30 mouse cellular contexts compared by ENCODE assay signal in genomic region chr15:8842129-8842528, GRCm38 (mm10).
A peak's percentile ranks its signal among the peaks of the same experiment; 100 is the strongest.
DNase-seq lines count a peak whose midpoint lies in the region; ATAC-seq lines count a peak whose summit lies in the region.
"Had no signal": no experiment of that assay in that cellular context is flagged by ENCODE, and none has a peak within 500 bp of the region (broad histone marks: within the 10 kb centered on the region; RNA-seq: fewer than 3 reads in every experiment).

No protein-coding gene starts in this region.

- no peaks in the 10 kb centered on the region for H3K27me3 ChIP-seq in embryonic facial prominence, embryonic 11.5 days (ENCODE audit: control insufficient read depth, insufficient read depth, low read length)
- no peaks in the 10 kb centered on the region for H3K27me3 ChIP-seq in limb, embryonic 11.5 days (ENCODE audit: control insufficient read depth, insufficient read depth, low read length)
- H3K27me3 ChIP-seq: CH12.LX; embryonic facial prominence, embryonic 13.5 days; forebrain, embryonic 13.5 days; heart, embryonic 13.5 days; hindbrain, embryonic 12.5 days; hindbrain, embryonic 15.5 days; Patski had no signal

- no peak overlapping the region for H3K4me2 ChIP-seq in embryonic facial prominence, embryonic 11.5 days (ENCODE audit: low read depth, low read length)
- no peak overlapping the region for H3K4me2 ChIP-seq in limb, embryonic 11.5 days (ENCODE audit: low read depth, severe bottlenecking)
- H3K4me2 ChIP-seq: embryonic facial prominence, embryonic 13.5 days; forebrain, embryonic 13.5 days; heart, embryonic 13.5 days; hindbrain, embryonic 12.5 days; hindbrain, embryonic 15.5 days had no signal

- no peak for ATAC-seq in embryonic facial prominence, embryonic 11.5 days (replicated peaks; ENCODE audit: insufficient number of reproducible peaks, low FRiP score, low TSS enrichment, low read depth)
- no peak for ATAC-seq in limb, embryonic 11.5 days (ENCODE audit: insufficient number of reproducible peaks, low FRiP score, low TSS enrichment, low read depth)
- ATAC-seq: forebrain, embryonic 13.5 days; forebrain, embryonic 16.5 days; intestine, postnatal 0 days; Patski had no signal

- peak; percentile 27 for DNase-seq in embryo, embryonic 9.5 days (ENCODE audit: extremely low spot score)
- DNase-seq in embryo, embryonic 11 days, result no peak
- peak; percentile 66 for DNase-seq in ZHBTc4 (ENCODE audit: low read depth, low spot score)
- peak; percentile 28 for DNase-seq in embryonic facial prominence, embryonic 11.5 days (ENCODE audit: low spot score)
- peak; percentile 23 for DNase-seq in limb, embryonic 11.5 days (ENCODE audit: low spot score)
- DNase-seq in adrenal gland, postnatal 14 days, result no peak
- DNase-seq in heart, adult 18-20 months, result no peak
- DNase-seq: adrenal gland, adult 2 months; adrenal gland, postnatal 25 days; B cell, adult 2 months; cerebellum, adult 11-12 months; cerebellum, adult 8-10 months; cerebellum, postnatal 10 days; cerebellum, postnatal 36 days; gastrocnemius, postnatal 10 days; heart, adult 11 months; heart, postnatal 14 days; heart, postnatal 4 days had no signal

- H3K9ac ChIP-seq in embryonic facial prominence, embryonic 11.5 days (replicated peaks; ENCODE audit: low read length), result no peak overlapping the region
- no peak overlapping the region for H3K9ac ChIP-seq in limb, embryonic 11.5 days (ENCODE audit: low read length)
- H3K9ac ChIP-seq: embryonic facial prominence, embryonic 13.5 days; forebrain, embryonic 13.5 days; heart, embryonic 13.5 days; hindbrain, embryonic 12.5 days; hindbrain, embryonic 15.5 days had no signal

- H3K4me3 ChIP-seq in embryonic facial prominence, embryonic 11.5 days (ENCODE audit: low read depth, low read length), result no peak overlapping the region
- no peak overlapping the region for H3K4me3 ChIP-seq in limb, embryonic 11.5 days (ENCODE audit: low read depth, low read length)
- H3K4me3 ChIP-seq: embryonic facial prominence, embryonic 13.5 days; forebrain, embryonic 10.5 days; forebrain, embryonic 13.5 days; heart, embryonic 10.5 days; heart, embryonic 13.5 days; hindbrain, embryonic 12.5 days; hindbrain, embryonic 15.5 days had no signal

- no peaks in the 10 kb centered on the region for H3K36me3 ChIP-seq in embryonic facial prominence, embryonic 11.5 days (replicated peaks; ENCODE audit: control insufficient read depth, insufficient read depth, low read depth, low read length)
- H3K36me3 ChIP-seq in limb, embryonic 11.5 days (ENCODE audit: control insufficient read depth, insufficient read depth, low read length), result no peaks in the 10 kb centered on the region
- H3K36me3 ChIP-seq: embryonic facial prominence, embryonic 13.5 days; forebrain, embryonic 10.5 days; G1E; heart, embryonic 10.5 days; heart, embryonic 13.5 days; hindbrain, embryonic 12.5 days; hindbrain, embryonic 15.5 days had no signal

- H3K9me3 ChIP-seq in embryonic facial prominence, embryonic 11.5 days (replicated peaks; ENCODE audit: control insufficient read depth, low read length), result no peaks in the 10 kb centered on the region
- H3K9me3 ChIP-seq in limb, embryonic 11.5 days (ENCODE audit: control insufficient read depth, low read length), result no peaks in the 10 kb centered on the region
- H3K9me3 ChIP-seq: embryonic facial prominence, embryonic 13.5 days; forebrain, embryonic 10.5 days; forebrain, embryonic 13.5 days; G1E; heart, embryonic 10.5 days; heart, embryonic 13.5 days; hindbrain, embryonic 12.5 days; hindbrain, embryonic 15.5 days had no signal

- H3K4me1 ChIP-seq in embryonic facial prominence, embryonic 11.5 days (ENCODE audit: control insufficient read depth, insufficient read depth, low read length), result no peaks in the 10 kb centered on the region
- no peaks in the 10 kb centered on the region for H3K4me1 ChIP-seq in limb, embryonic 11.5 days (ENCODE audit: control insufficient read depth, insufficient read depth, low read length)
- H3K4me1 ChIP-seq: embryonic facial prominence, embryonic 13.5 days; forebrain, embryonic 13.5 days; heart, embryonic 10.5 days; heart, embryonic 13.5 days; hindbrain, embryonic 12.5 days; hindbrain, embryonic 15.5 days had no signal

- WGBS in embryonic facial prominence, embryonic 11.5 days, result 47% methylated on average over 9 of the region's 9 CpGs
- 13% methylated on average over 9 of the region's 9 CpGs for WGBS in limb, embryonic 11.5 days

- H3K27ac ChIP-seq in embryonic facial prominence, embryonic 11.5 days (replicated peaks; ENCODE audit: low read depth, low read length), result no peak overlapping the region
- no peak overlapping the region for H3K27ac ChIP-seq in limb, embryonic 11.5 days (replicated peaks; ENCODE audit: low read depth, low read length)
- H3K27ac ChIP-seq: embryonic facial prominence, embryonic 13.5 days; forebrain, embryonic 10.5 days; forebrain, embryonic 13.5 days; heart, embryonic 10.5 days; heart, embryonic 13.5 days; hindbrain, embryonic 12.5 days; hindbrain, embryonic 15.5 days had no signal

Comparison
In these comparisons a context has a peak if more than half of its experiments do, and no peak if none do; other contexts are left out.
1. DNase-seq: peak in embryo, embryonic 9.5 days (single experiment), ZHBTc4 (single experiment), embryonic facial prominence, embryonic 11.5 days (single experiment) and limb, embryonic 11.5 days (single experiment); none in embryo, embryonic 11 days (single experiment), adrenal gland, postnatal 14 days (single experiment) and heart, adult 18-20 months (0 of 2).